Mouse (Mus musculus) limb, embryonic 13.5 days (tissue): ENCODE results near the gene Ecsit. TPM values are rescaled to one million over a fixed set of nuclear protein-coding genes. Genes with fewer than 3 reads are reported as not detected.

Source experiments
- ATAC-seq: fragments of 200-750 bp; cut with Nextera tagmentation; 2 replicates; pipeline ENCODE4 v1.8.0; 2017; ENCODE audit warnings: low read depth, moderate number of reproducible peaks, moderate TSS enrichment; ENCODE audit not compliant: low FRiP score
- H3K27ac ChIP-seq: fragments of 300-500 bp; sonication (generic); 2 replicates; pipeline ENCODE4 v1.5.1; 2015; ENCODE audit warnings: inconsistent platforms, mild to moderate bottlenecking, moderate library complexity
- H3K27me3 ChIP-seq: fragments of 300-500 bp; sonication (generic); 2 replicates; pipeline ENCODE4 v1.6.1; 2015; ENCODE audit warnings: mild to moderate bottlenecking, inconsistent platforms
- H3K36me3 ChIP-seq: fragments of 300-500 bp; sonication (generic); 2 replicates; pipeline ENCODE4 v1.6.1; 2015; ENCODE audit warnings: inconsistent platforms, mild to moderate bottlenecking, moderate library complexity
- H3K4me1 ChIP-seq: fragments of 300-500 bp; sonication (generic); 2 replicates; pipeline ENCODE4 v1.6.1; 2015; ENCODE audit warnings: inconsistent platforms
- H3K4me2 ChIP-seq: fragments of 300-500 bp; sonication (generic); replicated peaks from 2 replicates; pipeline ENCODE4 v1.6.1; 2015; ENCODE audit warnings: inconsistent platforms, mild to moderate bottlenecking, moderate library complexity
- H3K4me3 ChIP-seq: fragments of 300-500 bp; sonication (generic); 2 replicates; pipeline ENCODE4 v1.5.1; 2015; ENCODE audit warnings: moderate library complexity, mild to moderate bottlenecking, inconsistent platforms
- H3K9ac ChIP-seq: fragments of 300-500 bp; sonication (generic); 2 replicates; pipeline ENCODE4 v1.6.1; 2015; ENCODE audit warnings: mild to moderate bottlenecking, inconsistent platforms
- H3K9me3 ChIP-seq: fragments of 300-500 bp; sonication (generic); 2 replicates; pipeline ENCODE4 v1.6.1; 2016; ENCODE audit warnings: inconsistent platforms
- WGBS: fragments of 180-500 bp; shearing (Covaris S2); methylation state at CpG from one replicate; pipeline ENCODE4 v1.1.7; 2015; 5-methylcytosine and 5-hydroxymethylcytosine counted together
- polyA plus RNA-seq: library from polyadenylated mRNA; unstranded; fragments of >200 nt; fragmentation: Nextera tagmentation; extraction: Ambion mirVana; gene quantifications from 2 replicates; pipeline ENCODE4 v1.2.1, GENCODE M21; 2015

Ecsit gene
- polyA plus RNA-seq, 1 experiment from 2014 or later: 36.8 TPM

GRCm38 (mm10) chr9:22117754-22118456 lies 32.7 kb upstream of the Ecsit start:
- Histone ChIP-seq H3K4me3 (peak overlapping the region; percentile 92), H3K4me1 (peaks cover 15% of the 10 kb centered on the region), H3K4me2 (peak overlapping the region; percentile 88), H3K27me3 (no peaks in the 10 kb centered on the region), H3K9me3 (no peaks in the 10 kb centered on the region), H3K36me3 (peaks cover 13% of the 10 kb centered on the region), H3K27ac (0 out of 2 replicates have a peak overlapping the region, but pooled peaks have one; percentile 28), H3K9ac (peak overlapping the region; percentile 70)
- no peak for ATAC-seq
- WGBS: 46% methylated on average over 10 of the region's 10 CpGs

DNA sequence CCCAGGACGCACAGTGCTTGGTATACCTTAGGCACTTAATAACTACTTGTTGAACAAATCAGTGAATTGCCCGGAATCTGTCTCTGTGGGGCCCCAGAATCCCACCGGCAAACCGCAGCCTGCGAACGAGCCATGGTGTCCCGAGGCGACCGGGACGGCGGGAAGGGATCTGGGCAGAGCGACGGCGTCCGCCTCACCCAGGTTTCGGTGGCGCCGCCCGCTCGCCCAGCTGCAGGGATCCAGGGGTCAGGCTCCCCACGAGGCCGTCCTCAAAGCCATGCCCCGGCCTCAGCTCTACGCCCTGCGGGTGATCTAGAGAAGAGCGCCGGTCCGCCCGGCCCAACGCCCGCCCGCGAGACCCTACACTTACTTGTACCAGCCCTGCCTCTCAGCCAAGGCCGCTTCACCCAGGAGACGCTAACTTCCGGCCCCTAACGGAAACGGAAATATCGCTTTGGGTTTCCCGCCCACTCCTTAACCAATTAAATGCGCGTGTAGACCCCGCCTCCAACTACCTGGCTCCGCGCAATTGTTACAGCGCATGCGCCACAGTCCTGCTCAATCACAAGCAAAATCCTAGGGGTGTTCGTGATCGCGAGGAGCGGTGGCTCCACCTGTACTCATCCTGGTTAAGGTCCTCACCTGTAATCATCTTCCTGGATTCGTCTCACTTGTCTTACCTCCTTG lies 31.6 kb upstream of the Ecsit start, which contains the start of gene Elof1:
Gene Elof1 (minus strand): TSS at position 433 of the 687 bp plus-strand sequence.
- Histone ChIP-seq H3K4me1 (peaks cover 15% of the 10 kb centered on the region), H3K27ac (peak within 1 kb of the TSS; percentile 77), H3K4me2 (peak within 1 kb of the TSS; percentile 88), H3K9ac (peak within 1 kb of the TSS; percentile 96), H3K9me3 (no peaks in the 10 kb centered on the region), H3K36me3 (peaks cover 23% of the 10 kb centered on the region), H3K27me3 (no peaks in the 10 kb centered on the region), H3K4me3 (peak within 1 kb of the TSS; percentile 92)
- WGBS: under 1% methylated on average over 52 of the region's 52 CpGs
- ATAC-seq: peak; percentile 96

DNA sequence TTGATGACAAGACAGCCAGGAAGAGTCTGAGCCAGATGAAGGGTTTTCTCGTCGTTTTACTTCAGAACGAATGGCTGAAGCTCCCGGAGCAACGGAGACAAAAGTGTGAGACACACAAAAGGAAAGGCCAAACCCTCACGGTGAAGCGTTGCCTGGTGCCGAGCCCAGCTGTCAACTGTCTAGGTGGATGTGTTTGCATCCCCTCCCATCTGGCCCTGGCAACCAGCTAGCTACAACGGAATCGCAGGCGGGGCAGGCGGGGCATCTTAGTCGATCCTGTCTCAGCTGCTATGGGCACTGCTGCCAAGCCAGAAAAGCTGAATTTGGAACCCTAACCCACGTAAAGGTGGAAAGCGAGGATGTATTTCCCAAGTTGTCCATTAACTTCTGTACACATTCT lies 30.8 kb upstream of the Ecsit start:
- Histone ChIP-seq H3K4me1 (peaks cover 15% of the 10 kb centered on the region), H3K9me3 (no peaks in the 10 kb centered on the region), H3K27ac (no peak overlapping the region), H3K4me2 (peak overlapping the region; percentile 88), H3K9ac (peak overlapping the region; percentile 96), H3K36me3 (peaks cover 30% of the 10 kb centered on the region), H3K4me3 (peak overlapping the region; percentile 92), H3K27me3 (no peaks in the 10 kb centered on the region)
- WGBS: 40% methylated on average over 15 of the region's 15 CpGs
- no peak for ATAC-seq

- H3K27me3 ChIP-seq: no peaks in the 10 kb centered on the region
- H3K9ac ChIP-seq: peak overlapping the region; percentile 96
- 90% methylated on average over 4 of the region's 4 CpGs for WGBS
Observed at GRCm38 (mm10) chr9:22115635-22116034, 30.4 kb upstream of the Ecsit start.

DNA sequence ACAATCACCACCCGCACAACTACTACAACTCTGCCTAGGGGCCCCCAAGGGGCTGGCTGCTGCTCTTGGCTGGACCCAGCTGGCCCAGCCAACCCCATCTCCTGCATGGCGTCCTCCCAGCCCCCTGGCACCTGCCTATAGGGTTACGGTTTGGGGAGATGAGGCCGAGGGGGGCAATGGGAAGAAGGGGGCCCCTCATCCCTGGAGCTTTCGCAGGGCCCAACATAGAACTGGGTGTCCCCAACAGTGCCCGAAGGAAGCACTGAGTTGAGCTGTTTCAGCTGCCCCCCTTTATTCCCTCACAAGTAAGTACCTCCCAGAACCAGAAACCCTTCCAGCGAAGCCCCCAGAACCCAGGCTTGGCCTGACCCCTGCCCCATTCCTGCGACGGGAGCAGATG lies 23.0 kb upstream of the Ecsit start:
- H3K9ac ChIP-seq: no peak overlapping the region
- H3K27me3 ChIP-seq: 0 out of 2 replicates have a peak, but pooled peaks cover 1% of the 10 kb centered on the region
- H3K4me1 ChIP-seq: no peaks in the 10 kb centered on the region
- no peak overlapping the region for H3K4me3 ChIP-seq
- no peak for ATAC-seq
- 90% methylated on average over 9 of the region's 9 CpGs for WGBS
- H3K4me2 ChIP-seq: no peak overlapping the region
- H3K36me3 ChIP-seq: peaks cover 40% of the 10 kb centered on the region
- no peaks in the 10 kb centered on the region for H3K9me3 ChIP-seq
- no peak overlapping the region for H3K27ac ChIP-seq

More at GRCm38 (mm10) chr9:22115635-22116034, 30.4 kb upstream of the Ecsit start:
- Histone ChIP-seq H3K4me3 (peak overlapping the region; percentile 92), H3K4me2 (peak overlapping the region; percentile 88), H3K36me3 (peaks cover 34% of the 10 kb centered on the region), H3K27ac (no peak overlapping the region), H3K9me3 (no peaks in the 10 kb centered on the region), H3K4me1 (peaks cover 15% of the 10 kb centered on the region)
- no peak for ATAC-seq

DNA sequence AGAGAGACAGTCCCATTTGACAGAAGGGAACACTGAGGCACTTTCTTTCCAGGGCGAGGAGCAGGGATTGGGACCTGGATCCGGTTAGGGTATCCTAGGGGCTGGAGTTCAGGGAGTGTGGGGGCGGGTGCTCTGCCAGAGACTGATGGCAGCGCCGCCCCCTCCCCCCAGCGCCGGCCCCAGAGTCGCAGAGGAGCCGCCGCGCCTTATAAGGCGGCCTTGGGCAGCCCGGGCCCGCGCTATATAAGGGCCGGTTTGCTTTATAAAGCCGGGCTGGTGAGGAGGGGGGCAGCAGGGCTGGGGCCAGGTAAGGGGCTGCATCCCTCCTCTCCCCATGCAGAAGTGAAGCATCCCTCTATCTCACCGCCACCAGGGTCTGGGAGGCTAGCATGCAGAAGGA lies 14.7 kb upstream of the Ecsit start:
- H3K27me3 ChIP-seq: peaks cover 66% of the 10 kb centered on the region
- 0 out of 2 replicates have a peak overlapping the region, but pooled peaks have one; percentile 21 for H3K9ac ChIP-seq

DNA sequence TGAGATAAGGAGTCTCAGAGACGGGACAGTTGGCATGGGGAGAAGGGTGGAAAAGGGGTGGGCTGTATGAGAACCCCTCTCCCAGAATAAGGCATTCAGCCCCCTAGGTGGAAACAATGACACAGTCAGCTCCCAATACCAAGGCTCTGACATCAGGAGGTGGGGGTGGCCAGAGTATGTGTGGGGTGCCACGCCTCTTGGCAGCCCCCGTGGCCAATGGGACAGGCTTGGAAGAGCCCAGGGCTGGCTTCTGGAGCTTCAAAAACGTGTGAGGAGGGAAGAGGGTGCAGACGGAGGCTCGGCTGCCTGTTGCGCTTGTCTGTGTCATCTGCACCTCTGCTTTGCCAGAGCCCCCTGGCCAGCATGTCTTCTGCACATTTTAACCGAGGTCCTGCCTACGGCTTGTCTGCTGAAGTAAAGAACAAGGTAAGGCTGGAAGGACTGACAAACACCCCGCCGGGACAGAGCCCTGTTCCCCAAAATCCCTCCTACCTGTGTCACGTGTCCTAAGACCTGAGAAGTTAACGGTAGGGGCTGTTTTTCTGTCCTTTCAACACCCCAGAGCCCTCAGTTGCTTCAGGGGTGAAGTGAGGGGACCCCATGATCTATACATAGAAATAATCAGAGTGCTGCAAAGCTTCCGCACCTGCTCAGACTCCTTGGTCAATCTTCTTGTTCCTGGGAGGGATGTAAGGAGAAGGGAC lies 13.9 kb upstream of the Ecsit start, which contains the start of gene Cnn1:
Gene Cnn1 (plus strand): TSS at position 224 of the 704 bp plus-strand sequence.
- 6% methylated on average over 14 of the region's 14 CpGs for WGBS
- peak within 1 kb of the TSS; percentile 21; the same call in 1 of the 2 replicates for H3K4me3 ChIP-seq
- H3K4me2 ChIP-seq: peak within 1 kb of the TSS; percentile 40
- no peak within 1 kb of the TSS for H3K27ac ChIP-seq
- no peak for ATAC-seq
- H3K4me1 ChIP-seq: 0 out of 2 replicates have a peak, but pooled peaks cover 18% of the 10 kb centered on the region
- H3K36me3 ChIP-seq: no peaks in the 10 kb centered on the region
- H3K9ac ChIP-seq: 0 out of 2 replicates have a peak within 1 kb of the TSS, but pooled peaks have one; percentile 27
- H3K27me3 ChIP-seq: peaks cover 69% of the 10 kb centered on the region
- H3K9me3 ChIP-seq: no peaks in the 10 kb centered on the region

More for the DNA sequence above, 14.7 kb upstream of the Ecsit start:
- Histone ChIP-seq H3K27ac (no peak overlapping the region), H3K36me3 (no peaks in the 10 kb centered on the region), H3K9me3 (no peaks in the 10 kb centered on the region), H3K4me3 (peak overlapping the region; percentile 15; the same call in 1 of the 2 replicates), H3K4me2 (peak overlapping the region; percentile 9), H3K4me1 (0 out of 2 replicates have a peak, but pooled peaks cover 18% of the 10 kb centered on the region)
- no peak for ATAC-seq
- whole genome bisulfite sequencing: 3% methylated on average over 18 of the region's 18 CpGs

- peak; percentile 72 for ATAC-seq
- peak overlapping the region; percentile 62 for H3K9ac ChIP-seq
Observed at GRCm38 (mm10) chr9:22095854-22096307, 10.6 kb upstream of the Ecsit start.

DNA sequence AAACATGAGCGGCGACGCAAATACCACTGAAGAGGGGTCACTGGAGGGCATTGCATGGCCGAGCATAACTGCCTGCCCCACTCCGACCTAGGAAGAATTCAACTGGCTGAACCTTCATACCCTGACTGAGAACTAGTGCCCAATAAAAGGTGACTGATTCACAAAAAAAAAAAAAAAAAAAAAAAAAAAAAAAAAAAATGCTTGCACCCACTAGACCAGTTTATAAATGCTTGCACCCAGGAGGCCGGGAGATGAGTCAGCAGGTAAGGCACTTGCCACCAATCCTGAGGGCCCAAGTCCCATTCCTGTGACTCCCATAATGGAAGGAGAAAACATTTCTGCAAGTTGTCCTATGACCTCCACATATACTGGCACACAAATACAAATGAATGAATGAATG lies 7.5 kb upstream of the Ecsit start:
- ATAC-seq: no peak
- no peak overlapping the region for H3K4me2 ChIP-seq
- H3K36me3 ChIP-seq: no peaks in the 10 kb centered on the region
- H3K9ac ChIP-seq: no peak overlapping the region
- H3K9me3 ChIP-seq: no peaks in the 10 kb centered on the region
- no peak overlapping the region for H3K4me3 ChIP-seq
- H3K27ac ChIP-seq: no peak overlapping the region
- WGBS: 87% methylated on average over 6 of the region's 6 CpGs
- 0 out of 2 replicates have a peak, but pooled peaks cover 4% of the 10 kb centered on the region for H3K4me1 ChIP-seq
- H3K27me3 ChIP-seq: peaks cover 19% of the 10 kb centered on the region

More at GRCm38 (mm10) chr9:22095854-22096307, 10.6 kb upstream of the Ecsit start:
- Histone ChIP-seq H3K4me1 (0 out of 2 replicates have a peak, but pooled peaks cover 18% of the 10 kb centered on the region), H3K36me3 (no peaks in the 10 kb centered on the region), H3K4me2 (peak overlapping the region; percentile 68), H3K4me3 (peak overlapping the region; percentile 39), H3K9me3 (no peaks in the 10 kb centered on the region), H3K27me3 (peaks cover 51% of the 10 kb centered on the region), H3K27ac (no peak overlapping the region)
- WGBS: 1% methylated on average over 24 of the region's 24 CpGs

GRCm38 (mm10) chr9:22089986-22090385 lies 4.7 kb upstream of the Ecsit start:
- Histone ChIP-seq H3K4me2 (no peak overlapping the region), H3K36me3 (no peaks in the 10 kb centered on the region), H3K4me1 (peaks cover 6% of the 10 kb centered on the region; the same call in 1 of the 2 replicates), H3K9ac (no peak overlapping the region), H3K27ac (no peak overlapping the region), H3K9me3 (no peaks in the 10 kb centered on the region), H3K27me3 (0 out of 2 replicates have a peak, but pooled peaks cover 4% of the 10 kb centered on the region), H3K4me3 (no peak overlapping the region)
- 86% methylated on average over 7 of the region's 7 CpGs for WGBS
- ATAC-seq: no peak

- Histone ChIP-seq H3K4me2 (no peak overlapping the region), H3K27me3 (0 out of 2 replicates have a peak, but pooled peaks cover under 1% of the 10 kb centered on the region), H3K9ac (no peak overlapping the region), H3K27ac (no peak overlapping the region), H3K4me1 (peaks cover 12% of the 10 kb centered on the region), H3K9me3 (no peaks in the 10 kb centered on the region), H3K4me3 (no peak overlapping the region), H3K36me3 (no peaks in the 10 kb centered on the region)
- WGBS: 96% methylated on average over 7 of the region's 7 CpGs
- ATAC-seq: no peak
Observed at GRCm38 (mm10) chr9:22089281-22089680, 4.0 kb upstream of the Ecsit start.
